Mouse (Mus musculus) megakaryocyte progenitor cell, adult 5-6 weeks (primary cell): Measurements from ENCODE around the gene Cd70. TPM values are rescaled to one million over a fixed set of nuclear protein-coding genes. Genes with fewer than 3 reads are reported as not detected.

Experiments
- ATAC-seq: replicated peaks from 2 replicates; pipeline ENCODE4 v1.8.0; 2016; ENCODE audit warnings: mild to moderate bottlenecking, moderate TSS enrichment, inconsistent platforms; ENCODE audit not compliant: poor library complexity
- total RNA-seq, 2 experiments: library from RNA; stranded (forward) in 1 of 2; stranded (reverse) in 1 of 2; fragments of 157-497, 149-512 nt in 1 of 2; fragments of 200-1000 nt in 1 of 2; gene quantifications; 2 replicates each; pipeline versions ENCODE4 v1.2.3 to v1.2.4; 2015 to 2017

Cd70 gene
- total RNA-seq (2015) (not detected in 2 replicates), total RNA-seq (2017) (not detected in 2 replicates)

GRCm38 (mm10) chr17:57148994-57149803 is at the start of gene Cd70:
TSS of gene Cd70 (minus strand) at chr17:57149777.
- peak; percentile 33; the same call in 1 of the 2 replicates for ATAC-seq

DNA sequence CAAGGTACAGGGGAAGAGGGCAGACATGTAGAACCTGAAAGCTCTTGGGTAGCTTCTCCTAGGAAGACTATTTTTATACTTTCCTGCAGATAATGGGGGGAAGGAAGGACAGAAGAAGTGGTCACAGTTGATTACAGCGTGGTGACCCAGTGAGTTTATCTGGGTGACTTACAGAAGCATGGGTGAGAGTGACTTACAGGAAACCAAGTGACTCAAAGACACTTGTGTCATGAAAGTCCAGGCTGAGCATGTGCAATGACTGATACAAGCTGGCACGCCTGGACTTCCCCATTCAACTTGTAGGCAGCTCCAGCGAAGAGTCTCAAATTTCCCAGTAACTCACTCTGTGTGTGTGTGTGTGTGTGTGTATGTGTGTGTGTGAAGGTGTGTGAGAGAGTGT is 48.7 kb upstream of the Cd70 start:
- ATAC-seq, result peak; percentile 43

DNA sequence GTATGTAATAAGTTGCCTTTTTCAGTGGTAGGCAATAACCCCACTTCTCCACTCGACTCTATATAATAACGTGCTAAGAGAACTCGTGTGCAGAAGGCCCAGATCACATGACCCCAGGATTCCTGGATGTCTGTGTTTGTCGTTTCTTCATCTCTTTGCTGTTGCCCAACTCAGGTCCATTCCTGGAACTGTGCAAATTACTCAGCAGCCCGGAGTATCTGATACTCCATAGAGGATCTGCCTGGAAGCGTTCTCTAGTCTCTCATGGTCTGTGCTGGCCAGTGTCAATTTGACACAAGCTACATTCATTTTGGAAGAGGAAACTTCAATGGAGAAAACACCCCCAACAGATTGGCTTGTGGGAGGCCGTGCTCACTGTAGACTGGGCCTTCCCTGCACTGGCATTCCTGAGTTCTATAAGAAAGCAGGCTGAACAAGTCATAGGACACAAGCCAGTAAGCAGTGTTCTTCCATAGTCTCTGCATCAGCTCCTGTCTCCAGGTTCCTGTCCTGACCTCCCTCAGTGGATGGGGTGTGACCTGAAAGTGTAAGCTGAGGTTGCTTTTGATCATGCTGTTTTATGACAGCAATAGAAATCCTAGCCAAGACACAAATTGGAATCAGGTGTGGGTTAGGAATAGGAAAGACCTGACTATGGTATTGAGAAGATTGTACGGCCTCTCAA is 45.9 kb upstream of the Cd70 start:
- no peak for ATAC-seq

DNA sequence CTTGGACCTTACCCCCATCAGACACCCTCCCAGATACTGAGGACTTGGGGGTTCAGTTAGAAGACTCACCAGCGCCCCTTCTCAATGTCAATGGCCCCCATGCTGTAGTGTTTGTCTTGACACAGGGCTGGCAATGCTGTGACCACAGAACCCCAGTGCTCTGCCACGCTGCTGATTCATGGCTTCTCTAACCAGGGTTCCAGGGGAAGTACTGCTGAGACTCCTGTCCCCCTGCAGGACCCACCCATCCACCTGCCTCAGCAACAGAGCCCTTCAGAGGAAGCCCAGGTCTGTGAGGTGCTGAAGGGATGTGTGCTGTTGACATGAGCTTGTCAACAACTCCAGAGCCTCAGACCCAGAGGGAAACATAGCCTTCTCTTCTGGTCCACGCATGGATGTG is 45.2 kb upstream of the Cd70 start:
- no peak for ATAC-seq

GRCm38 (mm10) chr17:57194041-57194507 is 44.5 kb upstream of the Cd70 start, which contains the start of gene Tnfsf14:
TSS of gene Tnfsf14 (minus strand) at chr17:57194177.
- peak; percentile 84 for ATAC-seq

- peak; percentile 55 for ATAC-seq
Measured at GRCm38 (mm10) chr17:57188510-57189192, 39.1 kb upstream of the Cd70 start.

GRCm38 (mm10) chr17:57185641-57186040 is 36.1 kb upstream of the Cd70 start:
- 0 out of 2 replicates have a peak, but pooled peaks have one; percentile 14 for ATAC-seq

- ATAC-seq, result peak; percentile 33; the same call in 1 of the 2 replicates
Measured at GRCm38 (mm10) chr17:57182871-57183270, 33.3 kb upstream of the Cd70 start.

GRCm38 (mm10) chr17:57180363-57180762 is 30.8 kb upstream of the Cd70 start:
- peak; percentile 96 for ATAC-seq

DNA sequence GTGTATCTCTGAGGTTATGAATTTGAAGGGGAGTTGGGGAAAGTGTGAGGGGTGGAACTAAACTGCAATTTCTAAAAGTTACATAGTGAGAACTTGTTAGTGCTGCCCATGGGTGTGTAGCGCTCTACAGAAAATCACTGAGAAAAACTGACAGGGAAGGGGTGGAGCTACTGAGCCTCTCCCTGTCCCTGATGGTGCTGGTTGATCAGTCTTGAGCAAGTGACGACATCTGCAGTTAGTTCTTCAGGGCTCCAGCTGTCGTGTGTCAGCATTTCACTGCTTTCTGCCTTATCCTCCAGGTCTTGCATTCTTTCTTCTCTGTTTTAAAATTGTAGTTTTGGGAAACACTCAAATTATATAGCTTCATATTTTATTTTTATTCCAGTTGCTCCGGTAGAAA is 23.8 kb upstream of the Cd70 start:
- peak; percentile 82 for ATAC-seq

DNA sequence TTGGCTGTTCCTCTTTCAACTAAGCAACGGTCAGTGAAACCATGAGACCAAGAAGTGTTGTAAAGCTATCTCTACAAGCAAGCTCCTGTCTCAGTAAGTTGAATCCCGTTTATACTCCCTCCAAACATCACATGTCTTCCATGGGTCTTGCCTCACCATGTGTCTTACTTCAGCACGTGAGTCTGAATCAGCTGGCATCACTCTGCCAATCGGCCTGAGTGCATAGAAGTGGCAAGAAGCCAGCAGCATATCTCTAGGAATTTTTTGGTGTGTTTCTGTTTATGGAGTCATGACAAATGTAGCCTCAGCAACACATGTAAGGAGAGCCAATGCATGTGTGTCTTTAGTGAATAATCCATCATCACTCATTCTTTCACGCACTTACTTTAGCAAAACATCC is 22.8 kb upstream of the Cd70 start:
- no peak for ATAC-seq

- ATAC-seq, result peak; percentile 52
Measured at GRCm38 (mm10) chr17:57170616-57171260, 21.2 kb upstream of the Cd70 start.

GRCm38 (mm10) chr17:57166800-57167791 is 17.5 kb upstream of the Cd70 start:
- peak; percentile 93 for ATAC-seq

- ATAC-seq, result no peak
Measured at GRCm38 (mm10) chr17:57153787-57154186, 4.2 kb upstream of the Cd70 start.

GRCm38 (mm10) chr17:57153006-57153405 is 3.4 kb upstream of the Cd70 start:
- peak; percentile 64 for ATAC-seq

GRCm38 (mm10) chr17:57148343-57148742 is 1.2 kb downstream of the Cd70 start:
- ATAC-seq, result no peak

- ATAC-seq, result no peak
Measured at GRCm38 (mm10) chr17:57145115-57145514, 4.5 kb downstream of the Cd70 start.

- no peak for ATAC-seq
Measured at GRCm38 (mm10) chr17:57143704-57144103, 5.9 kb downstream of the Cd70 start.

GRCm38 (mm10) chr17:57139708-57140107 is 9.9 kb downstream of the Cd70 start:
- ATAC-seq, result peak; percentile 65

DNA sequence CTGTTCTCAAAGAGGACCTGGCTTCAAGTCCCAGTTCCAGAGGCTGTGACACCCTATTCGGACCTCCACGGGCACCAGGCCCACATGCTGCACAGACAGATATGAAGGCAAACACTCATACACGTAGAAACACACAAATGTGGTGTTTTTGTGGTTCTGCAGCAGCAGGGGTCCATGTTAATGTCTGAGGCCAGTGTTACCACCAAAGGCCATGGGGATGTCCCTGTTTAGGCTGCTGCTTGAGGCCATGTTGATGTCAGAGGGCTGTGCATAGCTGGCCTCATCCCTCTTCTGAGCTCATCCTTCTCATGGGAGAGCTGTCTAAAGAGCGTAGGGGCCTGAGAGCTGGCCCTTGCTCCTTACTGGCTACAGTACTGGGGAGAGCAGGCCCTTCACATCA is 10.9 kb downstream of the Cd70 start:
- ATAC-seq, result no peak
